Mouse (Mus musculus): ENCODE results near the gene Herc6. TPM values are rescaled to one million over a fixed set of nuclear protein-coding genes. Genes with fewer than 3 reads are reported as not detected.
"Not testable (repeated sequence)": the region's sequence is repeated elsewhere in the genome, so short reads cannot be mapped to it uniquely, and the experiment has no call there.

Herc6 gene
- polyA plus RNA-seq, 1 experiment from 2014 or later = 3.8 TPM

DNA sequence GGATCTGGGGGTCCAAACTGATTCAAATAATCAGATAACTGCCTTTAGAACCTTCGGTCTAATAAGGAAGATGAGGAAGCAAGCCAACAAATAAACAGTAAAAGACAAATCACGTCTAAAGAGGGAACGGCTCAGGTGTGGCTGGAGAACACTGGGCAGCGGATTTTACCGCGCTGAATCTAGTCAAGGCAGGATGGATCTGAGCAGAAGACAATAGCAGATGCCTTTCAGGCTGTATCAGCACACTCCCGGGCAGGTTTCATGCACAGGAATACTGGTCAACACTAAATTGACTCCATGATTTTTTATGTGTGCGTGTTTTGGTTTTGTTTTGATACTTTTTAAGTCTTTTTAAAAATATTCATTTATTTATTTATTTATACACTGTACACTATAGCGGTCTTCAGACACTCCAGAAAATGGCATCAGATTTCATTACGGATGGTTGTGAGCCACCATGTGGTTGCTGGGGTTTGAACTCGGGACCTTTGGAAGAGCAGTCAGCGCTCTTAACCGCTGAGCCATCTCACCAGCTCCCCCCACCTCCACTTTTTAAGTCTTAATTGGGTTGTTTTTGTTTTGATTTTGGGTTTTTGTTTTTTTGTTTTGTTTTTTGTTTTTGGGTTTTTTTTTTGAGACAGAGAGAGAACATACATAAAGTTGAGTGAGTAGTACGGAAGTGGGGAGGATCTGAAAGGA, 44.7 kb upstream of the Herc6 start:
- Histone ChIP-seq H3K27ac (ENCODE audit: low read length) (peak overlapping the region; percentile 83), H3K4me2 (ENCODE audit: low read depth, low read length) (peak overlapping the region; percentile 82), H3K27me3 (ENCODE audit: control insufficient read depth, insufficient read depth, low read depth, low read length) (no peaks in the 10 kb centered on the region), H3K4me1 (replicated peaks; ENCODE audit: control insufficient read depth, insufficient read depth, low read length) (peaks cover 16% of the 10 kb centered on the region), H3K4me3 (ENCODE audit: low read length) (peak overlapping the region; percentile 71), H3K36me3 (ENCODE audit: control insufficient read depth, insufficient read depth, low read length) (no peaks in the 10 kb centered on the region), H3K9ac (ENCODE audit: low read length) (peak overlapping the region; percentile 63), H3K9me3 (ENCODE audit: control insufficient read depth, low read length) (no peaks in the 10 kb centered on the region)
- 24% methylated on average over 14 of the region's 14 CpGs for WGBS
- ATAC-seq (ENCODE audit: low read depth) = peak; percentile 41

DNA sequence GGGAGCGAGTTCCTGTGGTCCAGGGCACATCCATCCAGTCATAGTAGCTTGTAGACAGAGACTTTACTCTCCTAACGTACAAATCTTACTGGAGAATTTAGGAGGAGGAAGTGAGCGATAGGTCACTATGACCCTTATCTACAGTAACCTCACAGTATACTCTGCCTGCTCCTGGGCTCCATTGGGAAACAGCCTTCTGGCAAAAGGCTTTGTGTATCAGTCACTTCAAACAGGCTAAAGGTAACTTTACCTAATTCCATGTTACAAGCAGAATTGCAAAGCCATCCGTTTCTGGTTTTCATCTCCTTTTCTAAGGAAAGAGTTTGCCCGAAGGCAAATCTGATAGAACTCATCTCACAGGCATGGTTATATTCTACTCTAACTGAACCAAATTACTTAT, 42.9 kb upstream of the Herc6 start:
- Histone ChIP-seq H3K27ac (ENCODE audit: low read length) (no peak overlapping the region), H3K36me3 (ENCODE audit: control insufficient read depth, insufficient read depth, low read length) (no peaks in the 10 kb centered on the region), H3K4me3 (ENCODE audit: low read length) (no peak overlapping the region), H3K4me2 (ENCODE audit: low read depth, low read length) (no peak overlapping the region), H3K27me3 (ENCODE audit: control insufficient read depth, insufficient read depth, low read depth, low read length) (no peaks in the 10 kb centered on the region), H3K4me1 (replicated peaks; ENCODE audit: control insufficient read depth, insufficient read depth, low read length) (peaks cover 10% of the 10 kb centered on the region), H3K9ac (ENCODE audit: low read length) (no peak overlapping the region), H3K9me3 (ENCODE audit: control insufficient read depth, low read length) (no peaks in the 10 kb centered on the region)
- no peak for ATAC-seq (ENCODE audit: low read depth)
- 79% methylated on average over 5 of the region's 5 CpGs for WGBS

DNA sequence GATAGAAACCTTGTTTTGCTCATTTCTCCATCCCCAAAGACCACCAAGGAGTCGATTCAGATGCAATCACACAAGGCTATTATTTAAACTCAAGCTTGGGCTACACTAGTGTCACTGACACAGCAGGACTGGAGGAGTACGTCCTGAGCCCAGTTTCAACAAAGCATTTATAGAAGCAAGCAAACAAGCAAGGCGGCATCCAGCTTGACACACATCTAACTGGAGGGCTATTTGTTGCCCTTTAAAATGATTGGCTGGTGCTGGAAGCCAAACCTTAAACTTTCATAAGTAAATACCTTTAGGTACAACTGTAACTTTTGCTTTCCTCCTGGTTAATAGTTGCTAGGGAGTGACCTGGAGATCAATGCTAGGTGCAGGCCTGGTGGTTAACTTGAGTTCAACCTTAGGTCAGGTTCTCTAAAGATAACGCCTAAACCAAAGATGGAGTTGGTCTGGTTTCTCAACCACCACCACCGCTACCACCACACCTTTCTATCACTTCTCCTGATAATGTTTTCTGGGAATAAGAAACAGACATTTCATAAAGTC, 39.8 kb upstream of the Herc6 start:
- no peaks in the 10 kb centered on the region for H3K4me1 ChIP-seq (replicated peaks; ENCODE audit: control insufficient read depth, insufficient read depth, low read length)
- no peak overlapping the region for H3K4me2 ChIP-seq (ENCODE audit: low read depth, low read length)
- H3K9ac ChIP-seq (ENCODE audit: low read length) = no peak overlapping the region
- peak overlapping the region; percentile 20; the same call in 1 of the 2 replicates for H3K27ac ChIP-seq (ENCODE audit: low read length)
- no peak for ATAC-seq (ENCODE audit: low read depth)
- H3K27me3 ChIP-seq (ENCODE audit: control insufficient read depth, insufficient read depth, low read depth, low read length) = no peaks in the 10 kb centered on the region
- no peaks in the 10 kb centered on the region for H3K36me3 ChIP-seq (ENCODE audit: control insufficient read depth, insufficient read depth, low read length)
- WGBS = 67% methylated on average over 5 of the region's 5 CpGs
- no peaks in the 10 kb centered on the region for H3K9me3 ChIP-seq (ENCODE audit: control insufficient read depth, low read length)
- H3K4me3 ChIP-seq (ENCODE audit: low read length) = no peak overlapping the region

DNA sequence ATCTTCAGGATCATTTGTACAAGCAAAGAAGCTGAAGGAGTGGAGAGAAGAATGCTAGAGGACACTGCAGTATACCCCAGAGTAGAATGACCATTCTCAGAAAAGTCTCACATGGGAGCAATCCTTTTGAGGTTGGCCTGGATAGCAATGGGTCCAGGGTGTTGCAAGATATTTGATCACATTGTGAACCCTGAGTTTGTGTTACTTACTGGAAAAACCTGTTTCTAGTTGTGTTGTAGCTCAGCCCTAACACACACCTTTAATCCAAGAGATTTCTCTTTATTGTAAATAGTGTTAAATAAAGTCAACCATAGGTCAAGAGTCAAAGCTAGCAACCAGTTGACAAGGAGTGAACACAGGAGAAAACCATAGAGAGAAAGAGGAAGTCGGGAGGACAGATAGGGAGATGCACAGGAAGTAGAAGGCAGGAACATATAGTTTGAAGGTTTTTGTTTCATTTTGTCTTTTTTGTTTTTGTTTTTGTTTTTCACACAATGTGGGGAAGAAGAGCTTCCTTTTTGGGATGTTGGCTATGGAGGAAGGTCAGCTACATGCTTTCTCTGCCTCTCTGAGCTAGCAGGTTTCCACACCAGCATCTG, 39.0 kb upstream of the Herc6 start:
- ATAC-seq (ENCODE audit: low read depth) = no peak
- Histone ChIP-seq H3K27me3 (ENCODE audit: control insufficient read depth, insufficient read depth, low read depth, low read length) (no peaks in the 10 kb centered on the region), H3K4me3 (ENCODE audit: low read length) (no peak overlapping the region), H3K27ac (ENCODE audit: low read length) (no peak overlapping the region), H3K9me3 (ENCODE audit: control insufficient read depth, low read length) (no peaks in the 10 kb centered on the region), H3K9ac (ENCODE audit: low read length) (no peak overlapping the region), H3K36me3 (ENCODE audit: control insufficient read depth, insufficient read depth, low read length) (no peaks in the 10 kb centered on the region), H3K4me2 (ENCODE audit: low read depth, low read length) (no peak overlapping the region), H3K4me1 (replicated peaks; ENCODE audit: control insufficient read depth, insufficient read depth, low read length) (no peaks in the 10 kb centered on the region)
- 91% methylated on average over 1 of the region's 1 CpGs for WGBS

DNA sequence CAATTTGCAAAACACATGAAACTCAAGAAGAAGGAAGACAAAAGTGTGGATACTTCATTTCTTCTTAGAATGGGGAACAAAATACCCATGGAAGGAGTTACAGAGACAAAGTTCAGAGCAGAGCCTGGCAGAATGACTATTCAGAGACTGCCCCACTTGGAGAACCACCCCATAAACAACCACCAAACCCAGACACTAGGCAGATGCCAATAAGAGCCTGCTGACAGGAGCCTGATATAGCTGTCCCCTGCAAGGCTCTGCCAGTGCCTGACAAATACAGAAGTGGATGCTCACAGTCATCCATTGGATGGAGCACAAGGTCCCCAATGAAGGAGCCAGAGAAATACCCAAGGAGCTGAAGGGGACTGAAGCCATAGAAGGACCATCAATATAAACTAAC, 37.2 kb upstream of the Herc6 start:
- H3K9ac ChIP-seq (ENCODE audit: low read length); H3K4me2 ChIP-seq (ENCODE audit: low read depth, low read length); H3K4me1 ChIP-seq (replicated peaks; ENCODE audit: control insufficient read depth, insufficient read depth, low read length); ATAC-seq (ENCODE audit: low read depth); H3K9me3 ChIP-seq (ENCODE audit: control insufficient read depth, low read length); H3K4me3 ChIP-seq (ENCODE audit: low read length); H3K36me3 ChIP-seq (ENCODE audit: control insufficient read depth, insufficient read depth, low read length); H3K27ac ChIP-seq (ENCODE audit: low read length); H3K27me3 ChIP-seq (ENCODE audit: control insufficient read depth, insufficient read depth, low read depth, low read length): not testable (repeated sequence)

DNA sequence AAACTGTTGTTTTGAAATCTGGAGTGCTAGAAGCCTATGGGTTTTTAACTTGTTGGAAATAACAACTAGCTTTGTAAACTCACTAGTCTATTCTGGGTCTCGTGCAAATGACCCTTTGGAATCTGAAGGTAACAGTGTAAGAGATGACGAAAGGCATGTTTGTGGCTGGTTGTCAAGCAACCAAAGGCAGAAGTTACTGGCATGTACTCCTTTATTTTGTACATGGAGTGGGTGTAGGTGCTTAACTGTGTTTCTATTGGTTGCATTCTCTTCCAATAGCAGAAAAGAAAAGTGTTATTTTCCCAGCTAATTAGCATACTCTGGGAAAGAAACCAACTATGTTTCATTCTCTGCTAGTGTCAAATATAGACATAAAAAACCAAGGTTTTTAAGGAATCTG, 35.9 kb upstream of the Herc6 start:
- Histone ChIP-seq H3K36me3 (ENCODE audit: control insufficient read depth, insufficient read depth, low read length) (no peaks in the 10 kb centered on the region), H3K9ac (ENCODE audit: low read length) (no peak overlapping the region), H3K27me3 (ENCODE audit: control insufficient read depth, insufficient read depth, low read depth, low read length) (no peaks in the 10 kb centered on the region), H3K4me2 (ENCODE audit: low read depth, low read length) (no peak overlapping the region), H3K4me1 (replicated peaks; ENCODE audit: control insufficient read depth, insufficient read depth, low read length) (no peaks in the 10 kb centered on the region), H3K27ac (ENCODE audit: low read length) (no peak overlapping the region), H3K4me3 (ENCODE audit: low read length) (no peak overlapping the region), H3K9me3 (ENCODE audit: control insufficient read depth, low read length) (no peaks in the 10 kb centered on the region; the same call in 1 of the 2 replicates)
- ATAC-seq (ENCODE audit: low read depth) = peak; percentile 61
- WGBS = 40% methylated on average over 2 of the region's 2 CpGs

DNA sequence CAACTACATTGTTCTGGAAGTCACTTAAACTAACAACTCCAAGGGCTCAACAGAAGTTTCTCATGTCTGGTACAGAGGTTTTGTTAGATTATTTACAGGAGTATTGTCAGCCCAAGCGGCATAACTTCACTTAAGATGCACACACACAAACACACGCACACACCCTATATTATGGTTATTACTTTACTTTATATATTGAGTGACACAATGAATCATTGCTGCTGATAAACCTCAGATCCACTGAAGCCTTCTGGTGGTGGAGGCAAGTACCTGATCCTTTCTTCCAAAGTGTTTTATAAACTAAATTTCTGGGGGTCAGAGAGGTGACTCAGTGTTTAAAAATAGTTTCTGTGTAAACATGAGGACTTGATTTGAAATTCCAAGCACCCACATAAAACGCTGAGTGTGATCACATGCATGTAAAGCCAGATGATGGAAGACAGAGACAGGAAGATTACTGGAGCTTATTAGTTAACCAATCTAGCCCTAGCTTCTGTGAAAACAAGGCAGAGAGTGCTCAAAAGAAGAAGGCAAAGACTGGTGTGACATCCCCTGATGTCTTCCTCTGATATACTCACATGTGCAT, 29.5 kb upstream of the Herc6 start:
- Histone ChIP-seq H3K27me3 (ENCODE audit: control insufficient read depth, insufficient read depth, low read depth, low read length) (no peaks in the 10 kb centered on the region), H3K9me3 (ENCODE audit: control insufficient read depth, low read length) (no peaks in the 10 kb centered on the region; the same call in 1 of the 2 replicates), H3K4me2 (ENCODE audit: low read depth, low read length) (no peak overlapping the region), H3K4me3 (ENCODE audit: low read length) (no peak overlapping the region), H3K36me3 (ENCODE audit: control insufficient read depth, insufficient read depth, low read length) (no peaks in the 10 kb centered on the region), H3K4me1 (replicated peaks; ENCODE audit: control insufficient read depth, insufficient read depth, low read length) (no peaks in the 10 kb centered on the region), H3K27ac (ENCODE audit: low read length) (no peak overlapping the region), H3K9ac (ENCODE audit: low read length) (no peak overlapping the region)
- WGBS = 28% methylated on average over 3 of the region's 3 CpGs
- ATAC-seq (ENCODE audit: low read depth) = no peak

DNA sequence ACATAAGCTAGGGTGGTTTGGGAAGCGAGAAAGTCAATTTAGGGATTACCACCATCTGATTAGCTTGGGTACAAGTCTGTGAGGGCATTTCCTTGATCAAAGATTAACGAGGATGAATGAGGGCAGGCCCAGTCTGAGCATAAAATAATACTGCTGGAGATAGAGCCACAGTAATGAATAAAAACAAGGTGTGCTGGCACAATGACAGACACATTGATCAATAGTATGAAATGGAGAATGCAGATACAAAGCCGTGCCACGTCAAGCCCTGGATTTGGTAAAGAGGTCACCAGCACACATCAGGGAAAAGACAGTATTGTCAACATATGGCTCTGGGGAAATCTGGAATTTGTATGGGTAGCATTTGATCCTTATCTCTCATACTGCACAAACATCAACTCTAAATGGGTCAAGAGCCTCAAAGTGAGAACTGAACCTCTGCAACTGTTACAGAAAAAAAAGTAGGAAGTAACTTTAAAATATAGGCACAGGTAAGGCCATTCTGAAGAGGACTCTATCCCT, 22.9 kb upstream of the Herc6 start:
- ATAC-seq (ENCODE audit: low read depth) = no peak
- H3K36me3 ChIP-seq (ENCODE audit: control insufficient read depth, insufficient read depth, low read length) = no peaks in the 10 kb centered on the region
- H3K9me3 ChIP-seq (ENCODE audit: control insufficient read depth, low read length) = no peaks in the 10 kb centered on the region
- no peaks in the 10 kb centered on the region for H3K27me3 ChIP-seq (ENCODE audit: control insufficient read depth, insufficient read depth, low read depth, low read length)
- WGBS = 32% methylated on average over 4 of the region's 4 CpGs
- H3K4me3 ChIP-seq (ENCODE audit: low read length) = no peak overlapping the region
- H3K4me1 ChIP-seq (replicated peaks; ENCODE audit: control insufficient read depth, insufficient read depth, low read length) = no peaks in the 10 kb centered on the region
- H3K27ac ChIP-seq (ENCODE audit: low read length) = no peak overlapping the region
- H3K4me2 ChIP-seq (ENCODE audit: low read depth, low read length) = no peak overlapping the region
- H3K9ac ChIP-seq (ENCODE audit: low read length) = no peak overlapping the region

DNA sequence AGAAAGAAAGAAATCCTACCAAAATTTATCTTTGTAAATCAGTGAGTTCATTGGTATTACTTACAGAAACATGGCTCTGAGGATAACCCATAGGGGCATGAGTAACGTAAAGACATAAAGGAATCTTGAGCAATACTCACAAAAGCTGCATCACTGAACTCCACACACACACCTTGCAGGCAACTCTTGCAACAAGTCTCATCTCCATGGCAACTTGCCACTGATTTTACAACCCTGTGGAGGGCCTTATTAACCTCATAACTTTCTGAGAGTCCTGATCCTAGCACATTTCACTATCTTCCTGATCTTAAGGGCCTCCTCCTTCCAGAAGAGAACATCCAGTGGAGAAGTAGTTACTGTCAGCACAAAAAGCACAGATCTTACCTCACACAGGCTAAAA, 17.3 kb upstream of the Herc6 start:
- no peak overlapping the region for H3K4me3 ChIP-seq (ENCODE audit: low read length)
- ATAC-seq (ENCODE audit: low read depth) = no peak
- H3K4me2 ChIP-seq (ENCODE audit: low read depth, low read length) = no peak overlapping the region
- no peaks in the 10 kb centered on the region for H3K36me3 ChIP-seq (ENCODE audit: control insufficient read depth, insufficient read depth, low read length)
- no peaks in the 10 kb centered on the region for H3K4me1 ChIP-seq (replicated peaks; ENCODE audit: control insufficient read depth, insufficient read depth, low read length)
- 90% methylated on average over 1 of the region's 1 CpGs for WGBS
- no peaks in the 10 kb centered on the region for H3K27me3 ChIP-seq (ENCODE audit: control insufficient read depth, insufficient read depth, low read depth, low read length)
- no peaks in the 10 kb centered on the region for H3K9me3 ChIP-seq (ENCODE audit: control insufficient read depth, low read length)
- no peak overlapping the region for H3K9ac ChIP-seq (ENCODE audit: low read length)
- no peak overlapping the region for H3K27ac ChIP-seq (ENCODE audit: low read length)

All from lung, embryonic 16.5 days (tissue).